Mouse (Mus musculus) layer of hippocampus, postnatal 14 days (tissue): ENCODE results near the gene Phf10. TPM values are rescaled to one million over a fixed set of nuclear protein-coding genes. Genes with fewer than 3 reads are reported as not detected.
"Not testable (repeated sequence)": the region's sequence is repeated elsewhere in the genome, so short reads cannot be mapped to it uniquely, and the experiment has no call there.

Experiments
- DNase-seq, 2 experiments: peaks; one replicate each; pipeline ENCODE4 v3.0.0; 2021 to 2022; ENCODE audit warnings: low spot score in 2 of 2, mixed read lengths in 1 of 2
- long read RNA-seq, 2 experiments: library from polyadenylated mRNA; stranded (forward); transcript quantifications; one replicate each; pipeline ENCODE4 v2.0.0; 2021
- total RNA-seq, 2 experiments: library from RNA; stranded (reverse); gene quantifications; 2 replicates each; pipeline ENCODE4 v1.2.3; 2021

Gene Phf10
- total RNA-seq, result 10 to 100 TPM; 59.1 to 61.7 TPM
- long read RNA-seq, experiment 1, partial matches to known transcripts, result 18 of 49 reads
- long read RNA-seq, experiment 1, other reads (novel, unspliced or antisense), result 27 of 49 reads
- long read RNA-seq, experiment 2, transcript Phf10-201 (12 exons, 1,663 nt), result major isoform, 14 of 48 reads
- long read RNA-seq, experiment 2, partial matches to known transcripts, result 14 of 48 reads
- long read RNA-seq, experiment 2, other reads (novel, unspliced or antisense), result 20 of 48 reads

GRCm38 (mm10) chr17:14960951-14961556 is at the start of gene Phf10:
Gene Phf10, minus strand, starts transcription at chr17:14961273.
- peak in 1 of 2 experiments; percentile 11 for DNase-seq

- DNase-seq, result not testable (repeated sequence)
Measured at GRCm38 (mm10) chr17:15009706-15010413, 48.8 kb upstream of the Phf10 start, which contains the start of gene Gm3435. Gene Gm3435, plus strand, starts transcription at chr17:15010176.

GRCm38 (mm10) chr17:15009088-15009487 is 48.0 kb upstream of the Phf10 start:
- DNase-seq, result not testable (repeated sequence)

GRCm38 (mm10) chr17:15000047-15000446 is 39.0 kb upstream of the Phf10 start:
- not testable (repeated sequence) for DNase-seq

GRCm38 (mm10) chr17:14994140-14994539 is 33.1 kb upstream of the Phf10 start:
- not testable (repeated sequence) for DNase-seq

GRCm38 (mm10) chr17:14993139-14993832 is 32.2 kb upstream of the Phf10 start:
- not testable (repeated sequence) for DNase-seq

- not testable (repeated sequence) for DNase-seq
Measured at GRCm38 (mm10) chr17:14992522-14993138, 31.6 kb upstream of the Phf10 start.

- peak in 1 of 2 experiments; percentile 28 for DNase-seq
Measured at GRCm38 (mm10) chr17:14990116-14990702, 29.1 kb upstream of the Phf10 start.

- DNase-seq, result not testable (repeated sequence)
Measured at GRCm38 (mm10) chr17:14978362-14979038, 17.4 kb upstream of the Phf10 start, which contains the start of the genes 9030025P20Rik and Gm3417. Gene 9030025P20Rik, plus strand, starts transcription at chr17:14978468. Gene Gm3417, minus strand, starts transcription at chr17:14978790.

GRCm38 (mm10) chr17:14977718-14978361 is 16.8 kb upstream of the Phf10 start:
- DNase-seq, result not testable (repeated sequence)

GRCm38 (mm10) chr17:14968373-14968913 is 7.4 kb upstream of the Phf10 start:
- not testable (repeated sequence) for DNase-seq

- DNase-seq, result not testable (repeated sequence)
Measured at GRCm38 (mm10) chr17:14961557-14962154, 583 bp upstream of the Phf10 start.

GRCm38 (mm10) chr17:14960520-14960919 is 553 bp downstream of the Phf10 start:
- DNase-seq, result no peak

- DNase-seq, result no peak
Measured at GRCm38 (mm10) chr17:14959979-14960378, 1.1 kb downstream of the Phf10 start.

GRCm38 (mm10) chr17:14958686-14959327 is 2.3 kb downstream of the Phf10 start:
- DNase-seq, result no peak

- no peak for DNase-seq
Measured at GRCm38 (mm10) chr17:14953452-14953851, 7.6 kb downstream of the Phf10 start.

GRCm38 (mm10) chr17:14949161-14949827 is 11.8 kb downstream of the Phf10 start:
- DNase-seq, result no peak
